30 mouse cellular contexts compared by ENCODE assay signal in genomic region chr8:42972545-42972944, GRCm38 (mm10).
"Had no signal": no experiment of that assay in that cellular context is flagged by ENCODE, and none has a peak within 500 bp of the region (broad histone marks: within the 10 kb centered on the region; RNA-seq: fewer than 3 reads in every experiment).

No protein-coding gene starts in this region.

- H3K27me3 ChIP-seq: limb, embryonic 12.5 days; limb, embryonic 13.5 days; limb, embryonic 15.5 days; liver, embryonic 12.5 days; liver, embryonic 13.5 days; liver, embryonic 15.5 days; lung, embryonic 15.5 days; megakaryocyte, embryonic 14.5 days; midbrain, embryonic 12.5 days; midbrain, embryonic 13.5 days; midbrain, embryonic 15.5 days; neural tube, embryonic 12.5 days had no signal

- DNase-seq: left cerebral cortex, postnatal 4 days; liver; liver, embryonic 13.5 days; liver, postnatal 0 days; lung, adult 18-20 months; lung, adult 2 months; lung, embryonic 14.5 days; lung, postnatal 10 days; lung, postnatal 14 days; lung, postnatal 36 days; lung, postnatal 4 days; midbrain, embryonic 14.5 days had no signal

- H3K4me3 ChIP-seq: limb, embryonic 10.5 days; limb, embryonic 12.5 days; limb, embryonic 13.5 days; limb, embryonic 15.5 days; liver, embryonic 12.5 days; liver, embryonic 13.5 days; liver, embryonic 15.5 days; lung, embryonic 15.5 days; megakaryocyte, embryonic 14.5 days; midbrain, embryonic 10.5 days; midbrain, embryonic 12.5 days; midbrain, embryonic 13.5 days; midbrain, embryonic 15.5 days; myocyte; neural tube, embryonic 12.5 days had no signal

- H3K9ac ChIP-seq: limb, embryonic 12.5 days; limb, embryonic 13.5 days; limb, embryonic 15.5 days; liver, embryonic 12.5 days; liver, embryonic 13.5 days; liver, embryonic 14.5 days; liver, embryonic 15.5 days; liver, postnatal 0 days; lung, embryonic 14.5 days; lung, embryonic 15.5 days; midbrain, embryonic 12.5 days; midbrain, embryonic 13.5 days; midbrain, embryonic 15.5 days; neural tube, embryonic 12.5 days had no signal

- H3K36me3 ChIP-seq: limb, embryonic 10.5 days; limb, embryonic 12.5 days; limb, embryonic 13.5 days; limb, embryonic 15.5 days; liver, embryonic 12.5 days; liver, embryonic 13.5 days; liver, embryonic 15.5 days; lung, embryonic 15.5 days; midbrain, embryonic 10.5 days; midbrain, embryonic 12.5 days; midbrain, embryonic 13.5 days; midbrain, embryonic 15.5 days; neural tube, embryonic 12.5 days had no signal

- H3K9me3 ChIP-seq: limb, embryonic 10.5 days; limb, embryonic 12.5 days; limb, embryonic 13.5 days; limb, embryonic 15.5 days; liver, embryonic 12.5 days; liver, embryonic 13.5 days; liver, embryonic 15.5 days; lung, embryonic 15.5 days; midbrain, embryonic 10.5 days; midbrain, embryonic 12.5 days; midbrain, embryonic 13.5 days; midbrain, embryonic 15.5 days; neural tube, embryonic 12.5 days had no signal

- H3K4me1 ChIP-seq: limb, embryonic 12.5 days; limb, embryonic 13.5 days; limb, embryonic 15.5 days; liver, embryonic 12.5 days; liver, embryonic 13.5 days; liver, embryonic 15.5 days; lung, embryonic 15.5 days; megakaryocyte, embryonic 14.5 days; neural tube, embryonic 12.5 days had no signal

- H3K27ac ChIP-seq: limb, embryonic 10.5 days; limb, embryonic 12.5 days; limb, embryonic 13.5 days; limb, embryonic 15.5 days; liver, embryonic 12.5 days; liver, embryonic 13.5 days; liver, embryonic 14.5 days; liver, embryonic 15.5 days; lung, embryonic 15.5 days; macrophage; midbrain, embryonic 10.5 days; midbrain, embryonic 12.5 days; midbrain, embryonic 13.5 days; midbrain, embryonic 15.5 days; neural tube, embryonic 12.5 days had no signal

- ATAC-seq: liver, embryonic 12.5 days; liver, postnatal 0 days; lung, postnatal 0 days; midbrain, embryonic 13.5 days had no signal

- H3K4me2 ChIP-seq: limb, embryonic 12.5 days; limb, embryonic 13.5 days; limb, embryonic 15.5 days; liver, embryonic 11.5 days; liver, embryonic 12.5 days; liver, embryonic 13.5 days; liver, embryonic 15.5 days; lung, embryonic 14.5 days; lung, embryonic 15.5 days; midbrain, embryonic 12.5 days; midbrain, embryonic 13.5 days; midbrain, embryonic 15.5 days; neural tube, embryonic 12.5 days had no signal
